In the genomic region with DNA sequence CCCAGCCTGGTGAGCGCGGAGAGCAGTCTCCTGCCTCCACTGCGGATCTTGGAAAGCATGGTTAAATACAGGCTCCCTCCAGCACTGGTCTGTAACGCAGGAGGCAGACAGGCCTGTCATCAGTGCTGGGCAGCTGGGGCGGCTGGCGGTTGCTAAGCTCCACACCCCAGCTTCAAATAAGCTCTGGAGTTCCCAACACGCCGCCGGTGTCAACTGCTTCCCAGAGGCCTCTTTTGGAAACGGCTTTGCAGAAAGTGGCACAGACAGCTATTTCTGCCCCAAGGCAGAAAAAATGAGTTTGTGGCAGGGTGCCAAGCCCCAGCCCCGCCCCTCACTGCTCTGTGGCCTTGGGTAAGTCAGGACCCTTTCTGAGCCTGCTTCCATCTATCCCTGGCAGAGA, we compare ENCODE assay signal across 8 mouse cellular contexts.
A peak's percentile ranks its signal among the peaks of the same experiment; 100 is the strongest.
DNase-seq lines count a peak whose midpoint lies in the region; ATAC-seq and TF ChIP-seq lines count a peak whose summit lies in the region.

No protein-coding gene starts in this region.

- H3K4me3 ChIP-seq in lung, postnatal 0 days (ENCODE audit: low read depth, low read length) = no peak overlapping the region
- no peak overlapping the region for H3K4me3 ChIP-seq in hindbrain, postnatal 0 days (ENCODE audit: low read length)

- 38% methylated on average over 11 of the region's 11 CpGs for WGBS in lung, postnatal 0 days
- 20% methylated on average over 11 of the region's 11 CpGs for WGBS in hindbrain, postnatal 0 days

- no peaks in the 10 kb centered on the region for H3K36me3 ChIP-seq in lung, postnatal 0 days (ENCODE audit: insufficient read depth, low read length)
- H3K36me3 ChIP-seq in hindbrain, postnatal 0 days (ENCODE audit: insufficient read depth, low read length) = no peaks in the 10 kb centered on the region

- TF ChIP-seq CTCF in lung, postnatal 0 days (IDR thresholded peaks at IDR 0.05) = no peak
- TF ChIP-seq CTCF in hindbrain, postnatal 0 days (IDR thresholded peaks at IDR 0.05; ENCODE audit: low read depth) = no peak

- peaks cover 6% of the 10 kb centered on the region; the same call in 1 of the 2 replicates for H3K4me1 ChIP-seq in lung, postnatal 0 days (ENCODE audit: insufficient read depth, low read depth, low read length)
- no peaks in the 10 kb centered on the region for H3K4me1 ChIP-seq in hindbrain, postnatal 0 days (ENCODE audit: insufficient read depth, low read length)

- no peaks in the 10 kb centered on the region for H3K27me3 ChIP-seq in lung, postnatal 0 days (replicated peaks; ENCODE audit: insufficient read depth, low read length)
- H3K27me3 ChIP-seq in hindbrain, postnatal 0 days (ENCODE audit: insufficient read depth, low read length) = no peaks in the 10 kb centered on the region

- no peak for ATAC-seq in lung, postnatal 0 days
- peak; percentile 74; the same call in 1 of the 2 replicates for ATAC-seq in hindbrain, postnatal 0 days

- H3K9me3 ChIP-seq in lung, postnatal 0 days (ENCODE audit: low read length) = no peaks in the 10 kb centered on the region
- H3K9me3 ChIP-seq in hindbrain, postnatal 0 days (ENCODE audit: low read length) = no peaks in the 10 kb centered on the region

- no peak for TF ChIP-seq EP300 in lung, postnatal 0 days (IDR thresholded peaks at IDR 0.05)

- no peak overlapping the region for H3K9ac ChIP-seq in lung, postnatal 0 days (replicated peaks; ENCODE audit: low read depth)
- H3K9ac ChIP-seq in hindbrain, postnatal 0 days (replicated peaks; ENCODE audit: low read length) = peak overlapping the region; percentile 38; the same call in 1 of the 2 replicates

- H3K27ac ChIP-seq in lung, postnatal 0 days (ENCODE audit: low read length) = no peak overlapping the region
- H3K27ac ChIP-seq in hindbrain, postnatal 0 days = peak overlapping the region; percentile 41; the same call in 1 of the 2 replicates

- DNase-seq in cerebellum, postnatal 10 days = peak; percentile 56 to 62
- no peak for DNase-seq in cerebellum, adult 18-20 months
- DNase-seq in lung, postnatal 14 days = peak; percentile 11
- DNase-seq in lung, postnatal 0 days (ENCODE audit: low spot score) = no peak
- DNase-seq in hindbrain, postnatal 0 days (ENCODE audit: low spot score) = peak; percentile 70
- peak; percentile 62 to 66 for DNase-seq in right cerebral cortex, adult 2 months (ENCODE audit: low spot score in 2 of 2)
- DNase-seq in layer of hippocampus, postnatal 36 days = no peak
- no peak for DNase-seq in natural killer cell, adult 2 months (ENCODE audit: low spot score in 2 of 2)

- H3K4me2 ChIP-seq in lung, postnatal 0 days (replicated peaks; ENCODE audit: low read depth, low read length) = no peak overlapping the region
- H3K4me2 ChIP-seq in hindbrain, postnatal 0 days (ENCODE audit: low read depth, low read length) = no peak overlapping the region

Comparison
In these comparisons a context has a peak if more than half of its experiments do, and no peak if none do; other contexts are left out.
1. DNase-seq: peak in cerebellum, postnatal 10 days (2 of 2), lung, postnatal 14 days (single experiment), hindbrain, postnatal 0 days (single experiment) and right cerebral cortex, adult 2 months (2 of 2); none in cerebellum, adult 18-20 months (0 of 2), lung, postnatal 0 days (single experiment), layer of hippocampus, postnatal 36 days (0 of 2) and natural killer cell, adult 2 months (0 of 2).